ENCODE assay signal across 34 mouse cellular contexts in the genomic region with DNA sequence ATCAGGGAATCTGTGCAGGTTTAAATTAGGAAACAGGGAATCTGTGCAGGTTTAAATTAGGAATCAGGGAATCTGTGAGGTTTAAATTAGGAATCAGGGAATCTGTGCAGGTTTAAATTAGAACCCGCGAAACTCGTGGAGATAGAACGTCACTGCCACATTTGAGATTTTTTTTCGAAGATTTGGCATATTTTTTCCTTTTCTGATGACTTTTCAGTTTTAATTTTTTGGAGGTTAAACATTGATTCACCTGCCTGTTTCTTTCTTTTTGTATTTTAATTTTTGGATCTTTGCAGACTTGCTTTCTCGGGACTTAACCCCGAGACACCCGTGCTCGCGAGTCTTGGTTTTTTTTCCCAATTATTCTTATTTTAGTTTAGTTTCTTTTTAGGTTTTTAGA. TPM values are rescaled to one million over a fixed set of nuclear protein-coding genes. Genes with fewer than 3 reads are reported as not detected.
"Had no signal": no experiment of that assay in that cellular context is flagged by ENCODE, and none has a peak within 500 bp of the region (broad histone marks: within the 10 kb centered on the region; RNA-seq: fewer than 3 reads in every experiment).

No protein-coding gene starts in this region.

RNA-seq across cellular contexts. Expression of a gene that starts 29.5 kb away (rescaled TPM):
- total RNA-seq: gastrocnemius, adult 18-20 months; gastrocnemius, adult 8-10 months; gastrocnemius, postnatal 14 days; gastrocnemius, postnatal 36 days; heart, adult 2 months; heart, postnatal 14 days; heart, postnatal 36 days; hematopoietic stem cell, adult 5-6 weeks; hindbrain, postnatal 0 days; layer of hippocampus, adult 2 months; layer of hippocampus, postnatal 10 days; layer of hippocampus, postnatal 25 days; left cerebral cortex, adult 2 months; left cerebral cortex, postnatal 14 days; left cerebral cortex, postnatal 36 days had no signal
- polyA plus RNA-seq: gonadal fat pad, adult 2 months; heart, adult 2 months; heart, embryonic 11.5 days; heart, embryonic 13.5 days; heart, embryonic 15.5 days; heart, postnatal 0 days; hindbrain, embryonic 11.5 days; hindbrain, embryonic 13.5 days; hindbrain, embryonic 15.5 days; hindbrain, postnatal 0 days; inflammation-experienced regulatory T-cells, adult 6 months; intestine, embryonic 15.5 days; intestine, postnatal 0 days; kidney, embryonic 14.5 days; kidney, embryonic 16.5 days; limb, embryonic 10.5 days; limb, embryonic 12.5 days; limb, embryonic 14.5 days; liver, embryonic 11.5 days; liver, embryonic 13.5 days; liver, embryonic 15.5 days had no signal

RNA-seq across cellular contexts. Expression of a gene that starts 59.4 kb away (rescaled TPM):
- total RNA-seq: gastrocnemius, adult 18-20 months; gastrocnemius, adult 8-10 months; gastrocnemius, postnatal 14 days; gastrocnemius, postnatal 36 days; heart, adult 2 months; heart, postnatal 14 days; heart, postnatal 36 days; hematopoietic stem cell, adult 5-6 weeks; hindbrain, postnatal 0 days; layer of hippocampus, adult 2 months; layer of hippocampus, postnatal 10 days; layer of hippocampus, postnatal 25 days; left cerebral cortex, adult 2 months; left cerebral cortex, postnatal 14 days; left cerebral cortex, postnatal 36 days had no signal
- polyA plus RNA-seq: gonadal fat pad, adult 2 months; heart, adult 2 months; heart, embryonic 11.5 days; heart, embryonic 13.5 days; heart, embryonic 15.5 days; heart, postnatal 0 days; hindbrain, embryonic 11.5 days; hindbrain, embryonic 13.5 days; hindbrain, embryonic 15.5 days; hindbrain, postnatal 0 days; inflammation-experienced regulatory T-cells, adult 6 months; intestine, embryonic 15.5 days; intestine, postnatal 0 days; kidney, embryonic 14.5 days; kidney, embryonic 16.5 days; limb, embryonic 10.5 days; limb, embryonic 12.5 days; limb, embryonic 14.5 days; liver, embryonic 11.5 days; liver, embryonic 13.5 days; liver, embryonic 15.5 days had no signal
